ENCODE assay signal across 10 mouse cellular contexts in genomic region chr10:83266731-83267130, GRCm38 (mm10).
DNase-seq lines count a peak whose midpoint lies in the region; ATAC-seq lines count a peak whose summit lies in the region.
"Had no signal": no experiment of that assay in that cellular context is flagged by ENCODE, and none has a peak within 500 bp of the region (broad histone marks: within the 10 kb centered on the region; RNA-seq: fewer than 3 reads in every experiment).

No protein-coding gene starts in this region.

- no peaks in the 10 kb centered on the region for H3K36me3 ChIP-seq in intestine, embryonic 15.5 days
- H3K36me3 ChIP-seq: embryonic facial prominence, embryonic 15.5 days had no signal

- H3K9me3 ChIP-seq in intestine, embryonic 15.5 days: no peaks in the 10 kb centered on the region
- H3K9me3 ChIP-seq: embryonic facial prominence, embryonic 15.5 days had no signal

- DNase-seq in frontal cortex, postnatal 10 days (ENCODE audit: low spot score in 2 of 2): no peak
- DNase-seq in embryo, embryonic 10.5 days (ENCODE audit: low spot score): peak; percentile 12
- DNase-seq in left cerebral cortex, adult 9 months (ENCODE audit: low spot score in 2 of 2): peak; percentile 38 to 60
- DNase-seq in retina, postnatal 1 day: peak; percentile 77
- no peak for DNase-seq in kidney, adult 18-20 months
- DNase-seq in thymus, postnatal 14 days: no peak

- no peak overlapping the region for H3K4me2 ChIP-seq in intestine, embryonic 15.5 days (replicated peaks)
- H3K4me2 ChIP-seq: embryonic facial prominence, embryonic 15.5 days had no signal

- ATAC-seq in frontal cortex, adult (ENCODE audit: low TSS enrichment): peak; percentile 98
- ATAC-seq in intestine, embryonic 15.5 days: no peak
- ATAC-seq: lung, postnatal 0 days had no signal

- 73% methylated on average over 13 of the region's 13 CpGs for WGBS in intestine, embryonic 15.5 days

- H3K27ac ChIP-seq in intestine, embryonic 15.5 days: no peak overlapping the region
- H3K27ac ChIP-seq: embryonic facial prominence, embryonic 15.5 days had no signal

- no peak overlapping the region for H3K9ac ChIP-seq in intestine, embryonic 15.5 days
- H3K9ac ChIP-seq: embryonic facial prominence, embryonic 15.5 days had no signal

- no peaks in the 10 kb centered on the region for H3K4me1 ChIP-seq in intestine, embryonic 15.5 days (replicated peaks)
- H3K4me1 ChIP-seq: embryonic facial prominence, embryonic 15.5 days had no signal

- H3K4me3 ChIP-seq in intestine, embryonic 15.5 days (replicated peaks): no peak overlapping the region
- H3K4me3 ChIP-seq: embryonic facial prominence, embryonic 15.5 days had no signal

- H3K27me3 ChIP-seq in intestine, embryonic 15.5 days (replicated peaks): no peaks in the 10 kb centered on the region
- H3K27me3 ChIP-seq: embryonic facial prominence, embryonic 15.5 days had no signal

Comparison
In these comparisons a context has a peak if more than half of its experiments do, and no peak if none do; other contexts are left out.
1. DNase-seq: peak in embryo, embryonic 10.5 days (single experiment), left cerebral cortex, adult 9 months (2 of 2) and retina, postnatal 1 day (single experiment); none in frontal cortex, postnatal 10 days (0 of 2), kidney, adult 18-20 months (single experiment) and thymus, postnatal 14 days (single experiment).